Mouse (Mus musculus) cerebellum, adult 9-11 months (tissue): ENCODE data around the gene Fam76a.
A peak's percentile ranks its signal among the peaks of the same experiment; 100 is the strongest.

Experiments used
- DNase-seq: peaks from one replicate; pipeline ENCODE4 v3.0.0; 2022

The Fam76a gene

GRCm38 (mm10) chr4:132922558-132923008, at the start of gene Fam76a:
TSS of gene Fam76a (minus strand) at chr4:132922558.
- DNase-seq: peak; percentile 100

DNA sequence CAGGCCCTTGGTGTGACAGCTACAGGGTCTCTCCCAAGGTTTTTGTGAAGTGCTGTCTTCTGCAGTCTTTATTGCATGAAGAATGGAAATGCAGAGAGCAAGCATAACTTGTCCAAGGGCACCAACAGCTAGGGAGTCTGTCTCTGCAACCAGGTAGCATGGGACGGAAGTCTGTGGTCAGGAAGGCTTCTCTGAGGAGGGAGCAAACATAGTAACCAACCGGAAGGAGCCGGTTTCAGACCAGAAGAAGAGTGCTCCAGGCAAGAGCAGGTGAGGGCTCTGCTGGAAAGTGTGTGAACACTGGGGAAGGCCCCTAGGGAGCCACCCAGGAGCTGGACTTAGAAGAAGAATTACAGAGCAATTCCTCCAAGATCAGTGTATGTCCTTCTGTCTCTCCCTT, 49.7 kb upstream of the Fam76a start:
- DNase-seq: no peak

- no peak for DNase-seq
Observed at GRCm38 (mm10) chr4:132971601-132972000, 49.2 kb upstream of the Fam76a start.

DNA sequence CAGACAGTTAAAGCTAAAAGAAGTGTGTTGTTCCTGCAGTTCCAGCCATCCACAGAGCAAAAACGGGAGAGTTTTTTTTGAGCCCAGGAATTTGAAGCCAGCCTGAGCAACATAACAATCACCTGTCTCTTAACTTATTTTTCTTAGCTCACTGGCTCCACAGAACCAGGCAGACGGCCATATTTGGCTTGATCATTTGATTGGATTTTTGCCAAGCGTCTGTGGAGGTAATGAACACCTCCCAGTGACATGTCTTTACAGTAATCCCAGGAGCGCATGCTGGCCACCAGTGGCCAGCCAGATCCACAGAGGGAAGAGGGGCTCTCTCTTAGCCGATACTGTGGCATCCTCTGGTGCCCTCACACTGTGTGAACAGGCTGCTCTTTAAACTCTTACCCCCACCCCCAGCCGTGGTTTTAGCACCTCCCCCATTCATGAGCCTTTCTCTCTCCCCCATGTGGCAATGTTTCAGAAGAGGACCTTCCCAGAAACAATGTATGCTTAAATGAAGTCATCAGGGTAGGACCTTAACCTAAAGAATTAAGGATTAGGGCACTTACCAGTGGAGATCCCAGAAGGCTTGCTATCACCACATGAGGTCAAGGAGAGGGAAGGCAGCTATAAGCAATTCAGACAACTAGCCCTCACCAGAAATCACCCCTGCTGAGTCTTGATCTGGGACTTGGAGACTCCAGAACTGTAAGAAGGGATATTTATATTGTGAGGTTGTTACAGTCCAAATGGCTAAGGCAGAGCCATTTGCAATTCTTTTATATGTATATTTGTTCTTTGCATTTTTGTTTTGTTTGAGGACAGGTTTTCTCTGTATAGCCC, 46.0 kb upstream of the Fam76a start:
- no peak for DNase-seq

- DNase-seq: no peak
Observed at GRCm38 (mm10) chr4:132964473-132964872, 42.1 kb upstream of the Fam76a start.

GRCm38 (mm10) chr4:132964064-132964463, 41.7 kb upstream of the Fam76a start:
- DNase-seq: no peak

DNA sequence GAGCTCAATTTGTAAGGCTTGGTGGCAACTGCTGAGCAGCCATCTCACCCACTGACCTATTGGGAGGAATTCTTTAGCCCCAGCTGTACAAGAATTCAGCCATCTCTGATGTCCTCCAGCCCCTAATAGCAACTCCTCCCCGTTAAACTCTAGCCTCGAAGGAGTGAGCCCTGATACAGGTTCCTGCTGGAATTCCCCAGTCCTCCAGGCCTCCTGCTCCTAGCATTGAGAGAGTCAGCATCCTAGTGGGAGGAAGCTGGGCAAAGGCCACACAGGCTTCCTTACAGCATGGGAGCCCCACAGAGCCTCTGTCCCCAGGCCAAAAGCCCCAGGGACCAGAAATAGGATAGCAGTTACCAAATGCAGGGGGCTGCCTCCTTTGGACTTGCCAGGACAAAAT, 41.1 kb upstream of the Fam76a start:
- no peak for DNase-seq

- DNase-seq: no peak
Observed at GRCm38 (mm10) chr4:132962628-132963027, 40.3 kb upstream of the Fam76a start.

GRCm38 (mm10) chr4:132961866-132962265, 39.5 kb upstream of the Fam76a start:
- no peak for DNase-seq

GRCm38 (mm10) chr4:132960864-132961639, 38.7 kb upstream of the Fam76a start:
- no peak for DNase-seq

DNA sequence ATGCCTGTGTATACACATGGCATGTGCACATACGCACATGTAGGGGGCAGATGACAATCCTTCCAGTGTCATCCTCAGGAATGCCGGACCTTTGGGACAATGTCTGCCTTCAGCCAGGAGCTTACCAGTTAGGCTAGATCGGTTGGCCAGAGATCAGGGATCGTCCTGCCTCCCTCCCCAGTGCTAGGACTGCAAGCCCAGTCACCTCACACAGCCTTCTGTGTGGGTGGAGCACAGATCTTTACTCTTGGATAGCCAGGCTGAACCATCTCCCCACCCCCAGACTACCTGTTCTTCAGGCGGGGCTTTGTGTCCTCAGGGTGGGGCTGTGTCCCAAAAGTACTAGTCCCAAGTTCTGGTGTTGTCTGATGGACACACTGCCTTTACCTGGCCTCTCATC, 38.0 kb upstream of the Fam76a start:
- DNase-seq: no peak

DNA sequence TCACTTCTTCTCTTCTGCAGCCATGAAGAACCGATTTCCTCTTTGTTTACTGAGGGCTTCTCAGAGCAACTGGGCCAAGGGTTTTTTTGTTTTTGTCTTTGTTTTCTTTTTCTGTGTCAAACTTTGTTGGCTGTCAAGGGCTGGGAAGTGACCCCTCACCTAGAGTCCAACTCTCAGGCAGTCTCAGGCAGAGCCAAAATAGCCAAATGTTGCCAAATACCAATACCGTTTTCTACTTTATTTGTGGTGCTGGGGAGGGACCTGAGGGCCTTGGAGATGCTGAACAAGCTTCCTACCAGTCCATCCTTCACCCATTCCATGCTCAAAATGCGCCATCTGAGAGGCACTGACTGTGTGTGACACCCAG, 37.3 kb upstream of the Fam76a start:
- DNase-seq: no peak

DNA sequence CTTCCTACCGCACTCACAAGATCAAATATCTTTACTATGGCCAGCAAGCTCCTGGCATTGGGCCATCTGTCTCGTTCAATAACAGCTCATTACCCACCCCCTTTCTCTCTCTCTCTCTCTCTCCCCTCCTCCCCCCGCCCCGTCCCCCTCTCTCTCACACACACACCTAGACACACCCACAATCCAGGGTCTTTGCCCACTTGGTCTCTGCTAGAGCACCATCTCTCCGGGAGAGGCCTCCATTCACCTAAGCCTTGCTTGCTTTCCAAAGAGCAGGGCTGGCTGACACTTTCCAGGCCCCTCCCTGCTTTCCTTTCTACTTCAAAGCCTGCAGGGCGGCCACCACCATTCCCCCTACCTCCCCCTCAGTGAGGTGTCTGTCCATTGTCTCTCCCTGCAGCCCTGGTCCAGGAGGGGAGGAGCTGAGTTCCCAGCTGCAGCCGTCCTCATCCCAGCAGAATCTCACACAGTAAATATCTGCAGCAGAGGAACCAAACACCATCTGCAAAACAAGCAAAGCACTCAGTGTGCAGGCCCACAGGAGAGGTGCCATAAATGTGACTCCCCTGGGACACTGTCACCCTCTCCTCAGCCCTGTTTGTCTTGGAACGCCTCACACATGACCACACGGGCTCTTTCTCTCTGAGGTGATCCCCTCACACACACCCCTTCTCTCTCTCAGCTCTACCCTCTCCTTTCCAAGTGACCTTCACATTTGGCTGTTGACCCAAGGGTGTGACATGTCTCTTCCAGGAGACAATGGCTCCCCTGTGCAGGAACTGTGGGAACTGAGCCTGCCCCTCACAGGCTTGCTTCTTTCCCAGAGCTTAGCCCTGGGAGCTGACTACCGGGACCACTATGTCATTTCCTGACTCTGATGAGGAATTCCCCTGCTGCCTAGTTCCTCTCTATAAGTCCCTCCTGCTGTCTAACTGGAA, 36.7 kb upstream of the Fam76a start:
- no peak for DNase-seq

DNA sequence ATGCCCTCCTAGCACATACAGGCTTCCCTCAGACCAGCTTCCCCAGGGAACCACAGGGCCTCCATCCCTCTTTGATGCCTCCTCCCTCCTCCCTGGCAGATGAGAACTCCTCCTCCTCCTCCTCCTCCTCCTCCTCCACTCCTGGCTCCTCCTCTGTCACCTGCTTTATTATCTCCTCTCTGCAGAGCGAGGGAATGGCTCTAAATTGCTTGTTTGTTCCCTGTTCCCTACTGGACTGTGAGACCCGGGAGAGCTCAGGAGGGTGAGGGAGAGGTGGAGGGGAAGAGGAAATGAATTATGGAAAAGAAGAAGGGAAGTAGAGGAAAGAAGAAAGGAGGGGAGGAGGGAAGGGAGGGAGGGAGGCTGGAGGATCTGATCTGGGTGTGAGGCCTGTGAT, 33.0 kb upstream of the Fam76a start:
- no peak for DNase-seq

DNA sequence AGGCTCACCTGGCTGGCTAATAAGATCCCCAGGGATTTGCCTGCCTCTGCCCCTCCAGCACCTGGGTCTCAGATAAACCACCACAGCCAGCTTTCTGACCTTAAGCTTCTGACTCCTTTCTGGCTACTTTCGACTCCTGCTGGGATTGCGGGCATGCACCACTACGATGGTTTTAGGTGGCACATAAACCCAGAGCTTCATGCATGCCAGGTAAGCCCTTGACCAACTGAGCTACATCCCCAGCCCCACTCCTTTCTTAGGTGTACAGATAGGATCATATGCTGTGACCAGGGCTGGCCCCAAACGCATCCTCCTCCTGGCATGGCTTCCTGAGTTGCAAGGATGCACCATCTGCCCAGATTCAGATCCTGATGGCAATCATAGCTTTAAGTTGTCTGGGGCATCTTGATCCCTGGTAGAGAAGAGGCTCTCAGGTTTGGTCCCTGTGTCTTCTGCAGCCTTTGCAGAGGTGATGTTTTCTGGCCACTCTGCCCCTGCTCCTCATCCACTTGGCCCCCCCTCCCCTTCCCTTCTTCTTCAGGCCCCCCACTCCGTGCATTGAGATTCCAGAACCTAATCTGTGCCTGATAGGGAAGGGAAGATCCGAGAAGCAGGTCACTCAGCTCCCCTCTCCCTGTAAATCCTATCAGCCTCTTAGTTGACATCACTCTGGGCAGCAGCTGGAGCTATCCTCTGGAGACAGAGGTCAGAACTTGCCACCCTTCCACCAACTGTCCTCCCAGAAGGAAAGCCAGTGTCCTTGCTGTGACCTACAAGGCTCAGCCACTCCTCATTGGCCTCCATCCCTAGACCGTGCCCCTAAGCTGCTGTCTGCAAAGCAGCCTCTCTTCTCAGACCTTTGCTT, 32.4 kb upstream of the Fam76a start:
- peak; percentile 65 for DNase-seq

- DNase-seq: no peak
Observed at GRCm38 (mm10) chr4:132950999-132951398, 28.6 kb upstream of the Fam76a start.

GRCm38 (mm10) chr4:132949882-132950532, 27.6 kb upstream of the Fam76a start:
- DNase-seq: no peak

DNA sequence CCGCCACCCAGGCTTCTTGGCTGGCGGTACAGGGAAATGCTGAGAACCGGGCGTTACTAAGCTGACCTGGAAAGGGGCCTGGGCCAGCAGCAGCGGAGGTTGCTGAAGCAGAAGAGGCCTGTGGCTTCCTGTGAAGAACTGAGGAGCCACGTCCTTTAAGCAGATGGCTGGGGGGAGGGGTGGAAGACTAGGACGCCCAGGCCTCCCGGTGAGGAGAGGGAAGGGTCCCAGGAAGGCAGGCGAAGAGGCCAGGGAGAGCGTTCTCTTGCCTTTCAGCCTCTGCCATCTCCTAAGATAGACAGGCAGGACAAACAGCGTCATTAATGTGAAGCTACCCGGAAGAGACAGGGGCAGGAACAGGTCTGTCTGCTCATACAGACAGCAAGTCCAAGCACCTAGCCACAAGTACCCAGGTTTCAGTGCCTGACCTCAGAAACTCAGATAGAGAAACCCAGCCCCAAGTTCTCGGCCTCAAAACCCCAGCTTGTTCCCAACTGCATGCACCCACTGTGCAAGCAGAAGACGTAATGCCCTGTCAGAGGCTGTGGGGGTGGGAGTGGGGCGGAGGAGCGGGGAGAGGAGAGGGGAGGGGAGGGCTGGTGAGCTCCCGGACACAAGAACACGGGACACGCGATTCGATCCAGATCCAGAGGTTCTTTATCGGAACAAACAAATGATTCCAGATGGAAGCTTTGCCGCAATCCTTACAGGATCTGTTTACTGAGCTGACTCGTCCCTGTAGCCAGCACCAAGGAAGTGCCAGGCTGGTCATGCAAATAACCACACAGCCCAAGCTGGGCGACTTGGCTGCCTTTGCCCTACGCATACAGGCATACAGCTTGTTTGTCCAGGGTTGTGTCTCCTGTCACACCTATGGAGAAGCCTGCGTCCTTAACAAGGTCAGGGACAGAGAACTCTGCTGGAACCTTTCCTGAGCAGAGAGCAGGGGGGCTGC, 24.0 kb upstream of the Fam76a start:
- DNase-seq: peak; percentile 85

- peak; percentile 85 for DNase-seq
Observed at GRCm38 (mm10) chr4:132945261-132946046, 23.1 kb upstream of the Fam76a start.
